In the genomic region with DNA sequence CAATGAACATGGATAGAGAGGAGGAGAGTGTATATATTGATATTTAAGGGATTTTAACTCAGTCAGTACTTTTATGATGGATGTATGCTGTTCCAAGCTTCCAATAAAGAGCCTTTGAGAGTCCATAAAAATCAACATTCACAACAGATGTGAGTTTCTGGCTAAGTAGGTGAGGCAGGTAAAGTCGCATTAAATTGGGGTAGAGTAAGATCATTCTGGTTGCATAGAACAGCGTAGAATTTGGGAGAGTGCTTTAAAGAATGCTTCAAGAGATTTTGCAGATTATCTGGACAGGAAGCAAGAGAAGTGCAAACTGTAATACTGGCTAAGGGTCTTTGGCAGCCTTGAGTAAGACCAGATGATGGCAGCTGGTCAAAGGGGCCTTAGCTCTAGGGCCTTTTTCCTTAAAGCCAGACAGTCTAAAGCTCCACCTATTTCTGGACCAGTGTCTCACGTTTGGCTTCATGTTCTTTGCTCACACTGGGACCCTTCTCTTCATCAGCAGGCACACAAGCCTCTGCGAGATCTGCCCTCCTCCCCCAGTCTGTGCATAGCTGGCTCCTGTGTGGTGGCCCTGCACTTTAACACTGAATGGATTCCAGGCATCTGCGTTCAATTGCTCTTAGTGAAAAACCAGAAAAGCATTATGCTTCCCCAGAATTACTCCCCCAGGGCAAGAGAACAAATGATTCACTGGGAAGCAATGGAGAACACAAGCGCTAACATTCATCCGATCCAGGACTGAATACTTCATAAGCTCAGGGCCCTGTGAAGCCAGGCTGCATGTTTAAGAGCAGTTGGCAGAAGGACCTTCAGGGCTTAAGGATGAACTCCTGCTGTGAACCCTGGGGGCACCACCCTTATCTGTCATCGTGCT, we compare ENCODE assay signal across 23 mouse cellular contexts.
DNase-seq lines count a peak whose midpoint lies in the region; ATAC-seq and TF ChIP-seq lines count a peak whose summit lies in the region.
"Had no signal": no experiment of that assay in that cellular context is flagged by ENCODE, and none has a peak within 500 bp of the region (broad histone marks: within the 10 kb centered on the region; RNA-seq: fewer than 3 reads in every experiment).

No protein-coding gene starts in this region.

- no peaks in the 10 kb centered on the region for H3K9me3 ChIP-seq in limb, embryonic 11.5 days (ENCODE audit: control insufficient read depth, low read length)
- H3K9me3 ChIP-seq in limb, embryonic 10.5 days (replicated peaks), result no peaks in the 10 kb centered on the region
- no peaks in the 10 kb centered on the region for H3K9me3 ChIP-seq in limb, embryonic 13.5 days
- no peaks in the 10 kb centered on the region for H3K9me3 ChIP-seq in forebrain, embryonic 12.5 days
- H3K9me3 ChIP-seq: embryonic facial prominence, embryonic 15.5 days; hindbrain, embryonic 12.5 days had no signal

- H3K36me3 ChIP-seq in limb, embryonic 11.5 days (ENCODE audit: control insufficient read depth, insufficient read depth, low read length), result no peaks in the 10 kb centered on the region
- no peaks in the 10 kb centered on the region for H3K36me3 ChIP-seq in limb, embryonic 10.5 days
- H3K36me3 ChIP-seq in limb, embryonic 13.5 days, result no peaks in the 10 kb centered on the region
- H3K36me3 ChIP-seq in forebrain, embryonic 12.5 days (replicated peaks), result no peaks in the 10 kb centered on the region
- H3K36me3 ChIP-seq: embryonic facial prominence, embryonic 15.5 days; hindbrain, embryonic 12.5 days had no signal

- no peaks in the 10 kb centered on the region for H3K27me3 ChIP-seq in limb, embryonic 11.5 days (ENCODE audit: control insufficient read depth, insufficient read depth, low read length)
- no peaks in the 10 kb centered on the region for H3K27me3 ChIP-seq in limb, embryonic 10.5 days (ENCODE audit: low read depth, poor library complexity, severe bottlenecking)
- H3K27me3 ChIP-seq in limb, embryonic 13.5 days, result no peaks in the 10 kb centered on the region
- H3K27me3 ChIP-seq in forebrain, embryonic 12.5 days, result no peaks in the 10 kb centered on the region
- H3K27me3 ChIP-seq: embryonic facial prominence, embryonic 15.5 days; hindbrain, embryonic 12.5 days had no signal

- no peak for TF ChIP-seq CTCF in brain, embryonic 14.5 days (IDR thresholded peaks at IDR 0.05; ENCODE audit: borderline replicate concordance, extremely low read depth, insufficient read depth, insufficient read length)

- peak; percentile 23 for DNase-seq in limb, embryonic 11.5 days (ENCODE audit: low spot score)
- DNase-seq in limb, embryonic 10.5 days (ENCODE audit: low spot score), result no peak
- DNase-seq in brain, embryonic 14.5 days (ENCODE audit: low read depth), result peak; percentile 27
- peak; percentile 37 for DNase-seq in fibroblast of lung, adult 2 months (ENCODE audit: low read depth)
- no peak for DNase-seq in lung, postnatal 14 days
- no peak for DNase-seq in spleen, postnatal 36 days (ENCODE audit: low spot score in 2 of 2)
- DNase-seq: adrenal gland, adult 2 months; B cell, adult 2 months; cerebellum, adult 9-10 months; kidney, adult 8-10 months; kidney, postnatal 25 days; layer of hippocampus, adult 9-11 months; liver; liver, postnatal 0 days; lung, postnatal 10 days; thymus, adult 18-20 months; thymus, postnatal 4 days had no signal

- no peak overlapping the region for H3K27ac ChIP-seq in limb, embryonic 11.5 days (replicated peaks; ENCODE audit: low read depth, low read length)
- H3K27ac ChIP-seq in limb, embryonic 10.5 days, result no peak overlapping the region
- H3K27ac ChIP-seq in limb, embryonic 13.5 days, result no peak overlapping the region
- no peak overlapping the region for H3K27ac ChIP-seq in forebrain, embryonic 12.5 days
- H3K27ac ChIP-seq: embryonic facial prominence, embryonic 15.5 days; hindbrain, embryonic 12.5 days; left cerebral cortex, adult 2 months had no signal

- ATAC-seq in limb, embryonic 11.5 days (ENCODE audit: insufficient number of reproducible peaks, low FRiP score, low TSS enrichment, low read depth), result no peak
- ATAC-seq in limb, embryonic 13.5 days (ENCODE audit: low FRiP score, low read depth), result peak; percentile 89
- no peak for ATAC-seq in forebrain, embryonic 12.5 days (ENCODE audit: low FRiP score)
- ATAC-seq: liver, postnatal 0 days had no signal

- 0 out of 2 replicates have a peak, but pooled peaks cover 2% of the 10 kb centered on the region for H3K4me1 ChIP-seq in limb, embryonic 11.5 days (ENCODE audit: control insufficient read depth, insufficient read depth, low read length)
- peaks cover 9% of the 10 kb centered on the region; the same call in 1 of the 2 replicates for H3K4me1 ChIP-seq in limb, embryonic 10.5 days
- H3K4me1 ChIP-seq in limb, embryonic 13.5 days, result peaks cover 13% of the 10 kb centered on the region; the same call in 1 of the 2 replicates
- no peaks in the 10 kb centered on the region for H3K4me1 ChIP-seq in forebrain, embryonic 12.5 days
- H3K4me1 ChIP-seq: embryonic facial prominence, embryonic 15.5 days; hindbrain, embryonic 12.5 days had no signal

- TF ChIP-seq POLR2A in brain, embryonic 14.5 days (IDR thresholded peaks at IDR 0.05; ENCODE audit: borderline replicate concordance, extremely low read depth, insufficient read depth, insufficient read length, poor library complexity, severe bottlenecking), result no peak

- no peak overlapping the region for H3K4me3 ChIP-seq in limb, embryonic 11.5 days (ENCODE audit: low read depth, low read length)
- H3K4me3 ChIP-seq in limb, embryonic 10.5 days, result no peak overlapping the region
- no peak overlapping the region for H3K4me3 ChIP-seq in limb, embryonic 13.5 days
- H3K4me3 ChIP-seq in forebrain, embryonic 12.5 days (replicated peaks), result no peak overlapping the region
- H3K4me3 ChIP-seq: embryonic facial prominence, embryonic 15.5 days; hindbrain, embryonic 12.5 days; left cerebral cortex, adult 2 months had no signal

- no peak overlapping the region for H3K4me2 ChIP-seq in limb, embryonic 11.5 days (ENCODE audit: low read depth, severe bottlenecking)
- peak overlapping the region; percentile 14; the same call in 1 of the 2 replicates for H3K4me2 ChIP-seq in limb, embryonic 13.5 days (replicated peaks)
- no peak overlapping the region for H3K4me2 ChIP-seq in forebrain, embryonic 12.5 days
- H3K4me2 ChIP-seq: embryonic facial prominence, embryonic 15.5 days; heart, embryonic 11.5 days; hindbrain, embryonic 12.5 days had no signal

- WGBS in limb, embryonic 11.5 days, result 57% methylated on average over 8 of the region's 8 CpGs
- 68% methylated on average over 8 of the region's 8 CpGs for WGBS in limb, embryonic 10.5 days
- 31% methylated on average over 8 of the region's 8 CpGs for WGBS in limb, embryonic 13.5 days
- WGBS in forebrain, embryonic 12.5 days, result 59% methylated on average over 8 of the region's 8 CpGs

- no peak overlapping the region for H3K9ac ChIP-seq in limb, embryonic 11.5 days (ENCODE audit: low read length)
- no peak overlapping the region for H3K9ac ChIP-seq in limb, embryonic 13.5 days
- H3K9ac ChIP-seq in forebrain, embryonic 12.5 days, result no peak overlapping the region
- H3K9ac ChIP-seq: embryonic facial prominence, embryonic 15.5 days; hindbrain, embryonic 12.5 days; liver, postnatal 0 days had no signal

Comparison
In these comparisons a context has a peak if more than half of its experiments do, and no peak if none do; other contexts are left out.
1. DNase-seq: peak in limb, embryonic 11.5 days (single experiment), brain, embryonic 14.5 days (single experiment) and fibroblast of lung, adult 2 months (single experiment); none in limb, embryonic 10.5 days (single experiment), lung, postnatal 14 days (single experiment) and spleen, postnatal 36 days (0 of 2).